Mouse (Mus musculus): ENCODE data around the gene Eya3. TPM values are rescaled to one million over a fixed set of nuclear protein-coding genes. Genes with fewer than 3 reads are reported as not detected.

Eya3 gene
- total RNA-seq, 2 experiments from 2014 or later = 22.2 to 23.6 TPM

- DNase-seq (ENCODE audit: low spot score in 2 of 2) = no peak
Measured at GRCm38 (mm10) chr4:132639191-132639713, 465 bp downstream of the Eya3 start.

GRCm38 (mm10) chr4:132647439-132647838, 8.7 kb downstream of the Eya3 start:
- no peak for DNase-seq (ENCODE audit: low spot score in 2 of 2)

- no peak for DNase-seq (ENCODE audit: low spot score in 2 of 2)
Measured at GRCm38 (mm10) chr4:132649271-132649999, 10.6 kb downstream of the Eya3 start.

- peak in 1 of 2 experiments; percentile 15 for DNase-seq (ENCODE audit: low spot score in 2 of 2)
Measured at GRCm38 (mm10) chr4:132652842-132653241, 14.1 kb downstream of the Eya3 start.

GRCm38 (mm10) chr4:132653799-132654198, 15.0 kb downstream of the Eya3 start:
- DNase-seq (ENCODE audit: low spot score in 2 of 2) = no peak

GRCm38 (mm10) chr4:132655290-132655689, 16.5 kb downstream of the Eya3 start:
- no peak for DNase-seq (ENCODE audit: low spot score in 2 of 2)

- DNase-seq (ENCODE audit: low spot score in 2 of 2) = no peak
Measured at GRCm38 (mm10) chr4:132659106-132659505, 20.3 kb downstream of the Eya3 start.

GRCm38 (mm10) chr4:132672697-132673096, 33.9 kb downstream of the Eya3 start:
- DNase-seq (ENCODE audit: low spot score in 2 of 2) = no peak

- no peak for DNase-seq (ENCODE audit: low spot score in 2 of 2)
Measured at GRCm38 (mm10) chr4:132676771-132677539, 38.2 kb downstream of the Eya3 start.

- no peak for DNase-seq (ENCODE audit: low spot score in 2 of 2)
Measured at GRCm38 (mm10) chr4:132689634-132690033, 50.8 kb downstream of the Eya3 start.

GRCm38 (mm10) chr4:132693366-132693765, 54.6 kb downstream of the Eya3 start:
- no peak for DNase-seq (ENCODE audit: low spot score in 2 of 2)

- no peak for DNase-seq (ENCODE audit: low spot score in 2 of 2)
Measured at GRCm38 (mm10) chr4:132702076-132702475, 63.3 kb downstream of the Eya3 start.

GRCm38 (mm10) chr4:132706885-132707284, 68.1 kb downstream of the Eya3 start:
- no peak for DNase-seq (ENCODE audit: low spot score in 2 of 2)

- no peak for DNase-seq (ENCODE audit: low spot score in 2 of 2)
Measured at GRCm38 (mm10) chr4:132713181-132713580, 74.4 kb downstream of the Eya3 start.

GRCm38 (mm10) chr4:132718251-132718650, 79.5 kb downstream of the Eya3 start:
- no peak for DNase-seq (ENCODE audit: low spot score in 2 of 2)

- DNase-seq (ENCODE audit: low spot score in 2 of 2) = no peak
Measured at GRCm38 (mm10) chr4:132728233-132728632, 89.4 kb downstream of the Eya3 start.

GRCm38 (mm10) chr4:132731616-132732015, 92.8 kb downstream of the Eya3 start:
- no peak for DNase-seq (ENCODE audit: low spot score in 2 of 2)

GRCm38 (mm10) chr4:132732148-132732684, 93.4 kb downstream of the Eya3 start, which contains the start of gene Xkr8:
Gene Xkr8 (minus strand): TSS chr4:132732546.
- peak; percentile 88 to 94 for DNase-seq (ENCODE audit: low spot score in 2 of 2)

GRCm38 (mm10) chr4:132733071-132733770, 94.4 kb downstream of the Eya3 start:
- DNase-seq (ENCODE audit: low spot score in 2 of 2) = no peak

- DNase-seq (ENCODE audit: low spot score in 2 of 2) = no peak
Measured at GRCm38 (mm10) chr4:132734766-132735165, 96.0 kb downstream of the Eya3 start.

- no peak for DNase-seq (ENCODE audit: low spot score in 2 of 2)
Measured at GRCm38 (mm10) chr4:132735389-132735788, 96.6 kb downstream of the Eya3 start.

Data from gastrocnemius, postnatal 4 days (tissue).